Mouse (Mus musculus): ENCODE data around the gene Rph3a. TPM values are rescaled to one million over a fixed set of nuclear protein-coding genes. Genes with fewer than 3 reads are reported as not detected.

The Rph3a gene
- total RNA-seq (2021), result not detected
- long read RNA-seq, experiment 1, result 0 reads
- long read RNA-seq, experiment 2, result 0 reads

GRCm38 (mm10) chr5:121009811-121010569, at the start of gene Rph3a:
Gene Rph3a, minus strand, starts transcription at chr5:121010092.
- no peak for DNase-seq (ENCODE audit: low spot score)

GRCm38 (mm10) chr5:121058261-121058660, 48.4 kb upstream of the Rph3a start:
- no peak for DNase-seq (ENCODE audit: low spot score)

GRCm38 (mm10) chr5:121053886-121054285, 44.0 kb upstream of the Rph3a start:
- no peak for DNase-seq (ENCODE audit: low spot score)

- DNase-seq (ENCODE audit: low spot score), result peak; percentile 27
These were observed 31.9 kb upstream of the Rph3a start for GRCm38 (mm10) chr5:121041791-121042190.

GRCm38 (mm10) chr5:121039465-121039864, 29.6 kb upstream of the Rph3a start:
- DNase-seq (ENCODE audit: low spot score), result no peak

- no peak for DNase-seq (ENCODE audit: low spot score)
These were observed 20.3 kb upstream of the Rph3a start for GRCm38 (mm10) chr5:121030161-121030560.

- no peak for DNase-seq (ENCODE audit: low spot score)
These were observed 9.6 kb upstream of the Rph3a start for GRCm38 (mm10) chr5:121019505-121019904.

- no peak for DNase-seq (ENCODE audit: low spot score)
These were observed 7.8 kb upstream of the Rph3a start for GRCm38 (mm10) chr5:121017699-121018098.

GRCm38 (mm10) chr5:121016405-121016804, 6.5 kb upstream of the Rph3a start:
- no peak for DNase-seq (ENCODE audit: low spot score)

GRCm38 (mm10) chr5:121014496-121014895, 4.6 kb upstream of the Rph3a start:
- no peak for DNase-seq (ENCODE audit: low spot score)

- DNase-seq (ENCODE audit: low spot score), result no peak
These were observed 2.1 kb upstream of the Rph3a start for GRCm38 (mm10) chr5:121011962-121012361.

- peak; percentile 2 for DNase-seq (ENCODE audit: low spot score)
These were observed 486 bp downstream of the Rph3a start for GRCm38 (mm10) chr5:121009406-121009805.

GRCm38 (mm10) chr5:121008411-121009239, 1.3 kb downstream of the Rph3a start:
- no peak for DNase-seq (ENCODE audit: low spot score)

GRCm38 (mm10) chr5:121007563-121007962, 2.3 kb downstream of the Rph3a start:
- DNase-seq (ENCODE audit: low spot score), result no peak

GRCm38 (mm10) chr5:121007130-121007529, 2.8 kb downstream of the Rph3a start:
- no peak for DNase-seq (ENCODE audit: low spot score)

- DNase-seq (ENCODE audit: low spot score), result no peak
These were observed 3.7 kb downstream of the Rph3a start for GRCm38 (mm10) chr5:121006176-121006575.

- no peak for DNase-seq (ENCODE audit: low spot score)
These were observed 6.1 kb downstream of the Rph3a start for GRCm38 (mm10) chr5:121003781-121004180.

GRCm38 (mm10) chr5:120999573-120999972, 10.3 kb downstream of the Rph3a start:
- DNase-seq (ENCODE audit: low spot score), result no peak

GRCm38 (mm10) chr5:120988373-120988772, 21.5 kb downstream of the Rph3a start:
- DNase-seq (ENCODE audit: low spot score), result no peak

GRCm38 (mm10) chr5:120983029-120983428, 26.9 kb downstream of the Rph3a start:
- DNase-seq (ENCODE audit: low spot score), result no peak

- no peak for DNase-seq (ENCODE audit: low spot score)
These were observed 28.7 kb downstream of the Rph3a start for GRCm38 (mm10) chr5:120981211-120981610.

- no peak for DNase-seq (ENCODE audit: low spot score)
These were observed 29.8 kb downstream of the Rph3a start for GRCm38 (mm10) chr5:120980116-120980515.

- DNase-seq (ENCODE audit: low spot score), result no peak
These were observed 33.8 kb downstream of the Rph3a start for GRCm38 (mm10) chr5:120976138-120976537.
